Mouse (Mus musculus) CH12.LX (cell line): ENCODE results near the gene Tgm1. TPM values are rescaled to one million over a fixed set of nuclear protein-coding genes. Genes with fewer than 3 reads are reported as not detected.

Source experiments
- DNase-seq: peaks from one replicate; pipeline ENCODE4 v3.0.0-alpha.2; 2013; ENCODE audit errors: extremely low read depth
- H3K27ac ChIP-seq: 2 replicates; pipeline ENCODE4 v1.5.1; 2012; ENCODE audit warnings: low read depth, mild to moderate bottlenecking, control low read depth, moderate library complexity; ENCODE audit not compliant: insufficient read depth
- H3K27me3 ChIP-seq: replicated peaks from 2 replicates; pipeline ENCODE3; 2012; ENCODE audit warnings: inconsistent platforms
- H3K36me3 ChIP-seq, 2 experiments: replicated peaks in 1 of 2; 2 replicates each; pipeline versions ENCODE3 to v1.6.1; 2012; ENCODE audit warnings: inconsistent platforms in 1 of 2, low read length in 1 of 2, mild to moderate bottlenecking in 1 of 2, mixed read lengths in 1 of 2, moderate library complexity in 1 of 2; ENCODE audit not compliant: control insufficient read depth in 1 of 2, insufficient read depth in 1 of 2
- H3K4me1 ChIP-seq, 2 experiments: 2 replicates each; pipeline ENCODE4 v1.6.1; 2012; ENCODE audit warnings: inconsistent platforms in 1 of 2, moderate library complexity in 1 of 2; ENCODE audit not compliant: insufficient read depth in 2 of 2, control insufficient read depth in 1 of 2
- H3K4me2 ChIP-seq: 2 replicates; pipeline ENCODE4 v1.6.1; 2012; ENCODE audit warnings: low read depth, mild to moderate bottlenecking, control low read depth; ENCODE audit not compliant: poor library complexity, insufficient read depth, severe bottlenecking
- H3K4me3 ChIP-seq, 3 experiments: fragments of 150-350 bp in 1 of 3; sonication (generic) in 1 of 3; replicated peaks in 1 of 3; 2 replicates each; pipeline versions ENCODE3 to v1.5.1; 2011 to 2012; ENCODE audit warnings: low read depth in 2 of 3, low read length in 2 of 3, mild to moderate bottlenecking in 2 of 3, moderate library complexity in 2 of 3, control low read depth in 1 of 3, improper control_type of control experiment in 1 of 3, inconsistent platforms in 1 of 3, mixed read lengths in 1 of 3; ENCODE audit not compliant: poor library complexity in 1 of 3
- H3K79me2 ChIP-seq: replicated peaks from 2 replicates; pipeline ENCODE4 v1.6.1; 2012; ENCODE audit warnings: mild to moderate bottlenecking, moderate library complexity; ENCODE audit not compliant: control insufficient read depth, poor library complexity, insufficient read depth, severe bottlenecking; ENCODE audit errors: extremely low read depth
- H3K9ac ChIP-seq: 2 replicates; pipeline ENCODE4 v1.6.1; 2012; ENCODE audit warnings: low read depth, mild to moderate bottlenecking, control low read depth, moderate library complexity; ENCODE audit not compliant: insufficient read depth
- H3K9me3 ChIP-seq: replicated peaks from 2 replicates; pipeline ENCODE3; 2012; ENCODE audit warnings: low read length, inconsistent platforms, mixed read lengths
- CTCF ChIP-seq, 2 experiments: IDR thresholded peaks in 1 of 2; conservative IDR thresholded peaks in 1 of 2; 2 replicates each; pipeline ENCODE4 v1.5.1; 2011 to 2012; ENCODE audit warnings: low read depth in 2 of 2, low read length in 2 of 2, improper control_type of control experiment in 1 of 2, inconsistent platforms in 1 of 2, mild to moderate bottlenecking in 1 of 2, moderate library complexity in 1 of 2
- E2F4 ChIP-seq: IDR thresholded peaks from 2 replicates; pipeline ENCODE4 v1.6.1; 2011; ENCODE audit warnings: low read depth, low read length, improper control_type of control experiment; ENCODE audit not compliant: insufficient replicate concordance
- JUND ChIP-seq: conservative IDR thresholded peaks from 2 replicates; pipeline ENCODE4 v1.6.1; 2011; ENCODE audit warnings: low read depth, low read length, improper control_type of control experiment
- KAT2A ChIP-seq: IDR thresholded peaks from 2 replicates; pipeline ENCODE4 v1.6.1; 2012; ENCODE audit warnings: low read length, improper control_type of control experiment, inconsistent platforms; ENCODE audit not compliant: insufficient replicate concordance
- MAFK ChIP-seq: IDR thresholded peaks from 2 replicates; pipeline ENCODE4 v1.6.1; 2011; ENCODE audit warnings: low read length, improper control_type of control experiment; ENCODE audit not compliant: insufficient replicate concordance
- MAZ ChIP-seq: IDR thresholded peaks from 2 replicates; pipeline ENCODE4 v1.6.1; 2012; ENCODE audit warnings: low read depth, mild to moderate bottlenecking, inconsistent platforms, low read length, improper control_type of control experiment, moderate library complexity
- MYC ChIP-seq: IDR thresholded peaks from 2 replicates; pipeline ENCODE4 v1.6.1; 2011; ENCODE audit warnings: low read depth, mild to moderate bottlenecking, improper control_type of control experiment, low read length
- NRF1 ChIP-seq: IDR thresholded peaks from 2 replicates; pipeline ENCODE4 v1.6.1; 2014; ENCODE audit warnings: low read depth, mild to moderate bottlenecking, inconsistent platforms, low read length, improper control_type of control experiment, moderate library complexity
- PAX5 ChIP-seq: IDR thresholded peaks from 2 replicates; pipeline ENCODE4 v1.6.1; 2012; ENCODE audit warnings: low read length, inconsistent platforms, mixed read lengths
- RAD21 ChIP-seq: IDR thresholded peaks from 2 replicates; pipeline ENCODE4 v1.6.1; 2011; ENCODE audit warnings: low read depth, mild to moderate bottlenecking, low read length, improper control_type of control experiment, moderate library complexity
- SIN3A ChIP-seq: IDR thresholded peaks from 2 replicates; pipeline ENCODE4 v1.6.1; 2012; ENCODE audit warnings: low read length, improper control_type of control experiment, inconsistent platforms
- TBP ChIP-seq: conservative IDR thresholded peaks from 2 replicates; pipeline ENCODE4 v1.6.1; 2011; ENCODE audit warnings: low read depth, low read length, improper control_type of control experiment
- ZC3H11A ChIP-seq: IDR thresholded peaks from 2 replicates; pipeline ENCODE4 v1.6.1; 2012; ENCODE audit warnings: low read depth, mild to moderate bottlenecking, inconsistent platforms, low read length, improper control_type of control experiment
- ZMIZ1 ChIP-seq: IDR thresholded peaks from 2 replicates; pipeline ENCODE4 v1.6.1; 2012; ENCODE audit warnings: low read depth, mild to moderate bottlenecking, inconsistent platforms, low read length, improper control_type of control experiment
- dilution Hi-C: fragments of 300-500 bp; cut with MboI; formaldehyde crosslinking; loops from 2 replicates; pipeline ENCODE4 v1.14.3; 2020; ENCODE audit warnings: low sequenced_read_pairs; ENCODE audit not compliant: extremely low pct_unique_long_range_greater_than_20kb, extremely low pct_ligation_motif_present
- in situ Hi-C: fragments of 300-500 bp; cut with MboI; formaldehyde crosslinking; loops from 3 replicates; pipeline ENCODE4 v1.14.3; 2019; ENCODE audit warnings: low sequenced_read_pairs, low pct_ligation_motif_present, low pct_unique_long_range_greater_than_20kb, mixed read lengths
- polyA plus RNA-seq: library from polyadenylated mRNA; unstranded; fragments of >175 nt; gene quantifications from 2 replicates; pipeline ENCODE4 v1.2.1, GENCODE M21; 2012; ENCODE audit warnings: low read depth; ENCODE audit not compliant: insufficient read length
- total RNA-seq, 2 experiments: library from RNA; depleted of rRNA; stranded (reverse); fragments of 300-350 nt in 1 of 2; fragments of >200 nt in 1 of 2; gene quantifications; 2 replicates each; pipeline ENCODE4 v1.2.3; 2012 to 2014

Tgm1 gene
- total and polyA plus RNA-seq, 3 experiments = 0.07 to 0.14 TPM; not detected in 1

DNA sequence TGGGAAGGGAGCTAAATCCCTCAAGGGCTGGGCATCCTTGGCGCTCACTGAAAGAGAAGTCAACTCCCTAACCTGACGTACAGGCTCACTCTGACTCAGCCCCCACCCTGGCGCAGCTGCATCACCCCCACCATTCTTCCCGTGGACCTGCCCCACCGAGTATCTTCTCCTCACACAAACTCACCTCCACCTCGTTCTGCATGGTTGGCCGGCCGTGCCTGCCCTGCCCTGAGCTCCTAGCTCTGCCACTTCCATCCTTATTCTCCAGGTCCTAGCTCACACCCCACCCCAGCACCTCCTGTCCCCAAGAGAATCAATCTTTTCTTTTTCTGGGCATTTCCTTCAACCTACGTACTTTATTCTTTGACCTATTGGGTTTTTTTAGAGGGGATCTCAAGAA, 12.6 kb downstream of the Tgm1 start:
- Histone ChIP-seq H3K79me2 (no peaks in the 10 kb centered on the region), H3K4me3 (no peak overlapping the region), H3K4me2 (no peak overlapping the region), H3K36me3 (no peaks in the 10 kb centered on the region), H3K9ac (no peak overlapping the region), H3K27ac (no peak overlapping the region), H3K9me3 (no peaks in the 10 kb centered on the region), H3K4me1 (peaks cover 0 to 3% of the 10 kb centered on the region in 2 experiments; a peak in 2 of 4 replicates), H3K27me3 (no peaks in the 10 kb centered on the region)
- dilution Hi-C loops = no loop called here
- TF ChIP-seq RAD21 = no peak
- no peak for TF ChIP-seq ZMIZ1
- TF ChIP-seq MAZ = no peak
- TF ChIP-seq TBP = no peak
- no peak for TF ChIP-seq NRF1
- TF ChIP-seq CTCF (conservative IDR thresholded peaks at IDR 0.05 in 1 of 2, IDR thresholded peaks at IDR 0.05 in 1 of 2; ENCODE audit: low read depth in 2 of 2, low read length in 2 of 2) = no peak
- in situ Hi-C loops = no loop called here
- no peak for DNase-seq

DNA sequence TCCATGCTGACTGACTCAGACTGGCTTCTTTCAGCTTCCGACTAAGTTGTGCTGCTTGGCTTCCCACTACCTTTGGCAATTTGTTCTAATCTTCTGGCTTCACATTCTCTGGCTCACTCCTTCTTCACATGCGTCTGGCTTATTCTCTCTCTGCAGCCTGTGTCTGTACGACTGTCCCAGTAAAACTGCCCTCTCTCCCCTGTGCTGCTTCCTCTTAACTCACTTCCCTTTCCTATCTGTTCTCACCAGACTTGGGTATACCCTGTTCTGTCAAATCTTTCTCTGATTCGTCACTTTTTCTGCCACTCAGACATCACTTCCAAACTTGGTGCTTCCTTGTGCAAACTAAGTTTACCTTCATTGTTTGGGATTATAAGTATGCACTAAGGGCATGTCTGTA, 16.5 kb downstream of the Tgm1 start:
- H3K9ac ChIP-seq = no peak overlapping the region
- no peak overlapping the region for H3K27ac ChIP-seq
- DNase-seq = peak; percentile 42
- H3K9me3 ChIP-seq = peaks cover 11% of the 10 kb centered on the region
- dilution Hi-C loops = no loop called here
- H3K4me1 ChIP-seq = peaks cover 0 to 3% of the 10 kb centered on the region in 2 experiments; a peak in 2 of 4 replicates
- no peaks in the 10 kb centered on the region for H3K27me3 ChIP-seq
- H3K79me2 ChIP-seq = no peaks in the 10 kb centered on the region
- H3K4me3 ChIP-seq = peak overlapping the region in 1 of 3 experiments; percentile 36
- TF ChIP-seq ZC3H11A = no peak
- TF ChIP-seq MAFK = no peak
- no peak for TF ChIP-seq MYC
- no peak for TF ChIP-seq KAT2A
- no peak for TF ChIP-seq SIN3A
- TF ChIP-seq, all 38 proteins: peak for 0
- H3K36me3 ChIP-seq = no peaks in the 10 kb centered on the region
- H3K4me2 ChIP-seq = no peak overlapping the region
- in situ Hi-C loops = no loop called here

DNA sequence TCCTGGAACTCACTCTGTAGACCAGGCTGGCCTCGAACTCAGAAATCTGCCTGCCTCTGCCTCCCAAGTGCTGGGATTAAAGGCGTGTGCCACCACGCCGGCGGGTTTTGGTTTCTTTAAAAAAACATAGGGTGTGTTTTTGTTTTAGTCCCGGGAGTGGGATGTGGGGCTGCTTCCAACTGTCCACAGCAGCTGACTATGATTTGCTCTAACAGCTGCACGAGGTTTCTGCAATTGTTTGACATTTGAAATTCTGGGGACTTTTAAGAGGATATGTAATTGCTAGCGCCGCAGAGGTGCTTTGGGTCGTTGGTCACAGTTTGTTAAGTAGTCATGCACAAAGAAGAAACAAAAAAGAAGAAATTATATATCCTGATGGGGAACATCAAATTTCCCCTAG, 24.3 kb downstream of the Tgm1 start:
- Histone ChIP-seq H3K27me3 (no peaks in the 10 kb centered on the region), H3K79me2 (no peaks in the 10 kb centered on the region), H3K4me1 (peaks cover 0 to 5% of the 10 kb centered on the region in 2 experiments; a peak in 1 of 4 replicates), H3K9ac (no peak overlapping the region), H3K9me3 (peaks cover 6% of the 10 kb centered on the region), H3K36me3 (no peaks in the 10 kb centered on the region), H3K4me3 (no peak overlapping the region), H3K27ac (no peak overlapping the region), H3K4me2 (no peak overlapping the region)
- dilution Hi-C loops (no loop called here), in situ Hi-C loops (no loop called here)
- TF ChIP-seq E2F4 (no peak), PAX5 (no peak), MAZ (no peak), JUND (no peak)
- DNase-seq = no peak
